Mouse (Mus musculus) kidney, postnatal 4 days (tissue): ENCODE results near the gene Psmd6.

Experiments
- DNase-seq, 2 experiments: peaks; one replicate each; pipeline ENCODE4 v3.0.0; 2021; ENCODE audit warnings: mixed read lengths in 2 of 2

Psmd6 gene

DNA sequence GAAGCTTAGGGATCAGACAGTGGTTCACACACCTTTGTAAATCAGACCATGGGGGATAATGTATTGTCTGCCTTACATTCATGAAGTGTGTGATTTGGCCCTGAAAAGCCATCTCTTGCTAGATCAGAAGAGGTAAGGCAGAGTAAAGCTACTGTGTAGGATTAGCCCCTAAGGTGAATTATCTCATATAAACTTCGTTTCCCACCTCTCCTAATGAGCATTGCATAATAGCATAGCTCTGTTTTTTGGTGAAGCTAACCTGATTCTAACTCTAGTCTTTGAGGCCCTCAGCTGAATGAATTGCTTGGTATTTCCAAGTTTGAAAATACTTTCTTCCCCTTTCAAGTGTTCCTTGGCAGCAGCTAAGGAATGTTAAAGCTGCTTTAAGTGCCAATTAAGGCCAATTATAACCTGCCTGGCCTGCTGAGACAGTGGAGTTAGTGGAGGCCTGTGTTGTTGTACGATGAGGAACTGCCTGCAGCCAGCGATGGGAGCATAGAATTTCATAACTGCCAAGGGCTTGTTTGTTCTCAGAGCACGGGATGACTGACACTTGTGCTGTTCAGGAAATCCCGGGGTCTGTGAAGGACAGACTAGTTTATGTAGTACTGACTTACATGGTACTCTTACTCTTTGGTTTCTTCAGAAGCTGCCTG is 56.2 kb downstream of the Psmd6 start:
- DNase-seq, result peak in 1 of 2 experiments; percentile 9

DNA sequence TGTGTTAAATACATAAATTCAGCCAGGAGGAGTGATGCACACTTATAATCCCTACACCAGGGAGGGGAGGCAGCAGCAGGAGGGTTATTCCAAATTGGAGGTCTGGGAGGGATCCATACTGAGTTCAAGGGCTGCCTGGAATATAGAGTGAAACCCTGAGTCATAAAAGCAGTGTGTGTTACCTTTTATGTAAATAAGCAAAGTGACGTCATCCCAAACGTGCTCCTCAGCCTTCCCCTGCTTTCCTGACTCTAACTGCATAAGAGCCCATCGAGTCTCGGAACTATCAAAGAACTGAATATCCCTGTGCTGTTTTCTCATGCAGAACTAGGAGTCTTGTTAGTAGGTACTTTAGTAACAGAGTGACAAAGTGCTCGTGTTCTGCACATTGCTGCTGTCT is 57.4 kb downstream of the Psmd6 start:
- no peak for DNase-seq

- no peak for DNase-seq
These were observed 58.1 kb downstream of the Psmd6 start for GRCm38 (mm10) chr14:14062531-14063245.
